Mouse (Mus musculus) urinary bladder, postnatal 14 days (tissue): Measurements from ENCODE around the gene Rpap2.

Experiments
- DNase-seq: peaks from one replicate; pipeline ENCODE4 v3.0.0; 2021; ENCODE audit warnings: low spot score

Rpap2 gene

DNA sequence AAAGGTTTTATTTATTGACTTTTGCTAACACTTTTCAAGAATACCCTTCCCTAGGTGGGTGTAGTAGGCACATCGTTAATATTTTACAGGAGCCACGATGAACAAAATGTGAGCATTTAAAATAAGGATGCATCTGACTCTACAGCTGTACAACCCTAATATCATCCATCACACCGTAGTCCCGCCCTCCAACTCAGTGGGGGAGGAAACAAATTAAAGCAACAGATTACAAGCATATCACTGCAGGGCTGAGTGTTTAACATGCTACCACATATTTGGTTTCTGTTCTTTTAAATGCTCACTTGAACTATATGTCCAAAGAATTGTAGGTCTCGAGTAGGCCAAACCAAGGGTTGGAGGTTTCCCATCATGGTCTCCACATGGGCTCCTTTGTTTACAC, 90.0 kb downstream of the Rpap2 start:
- no peak for DNase-seq

- DNase-seq: peak; percentile 61
Measured at GRCm38 (mm10) chr5:107687592-107688498, 90.7 kb downstream of the Rpap2 start.

GRCm38 (mm10) chr5:107688499-107688866, 91.3 kb downstream of the Rpap2 start:
- DNase-seq: peak; percentile 6

- no peak for DNase-seq
Measured at GRCm38 (mm10) chr5:107695019-107695418, 97.8 kb downstream of the Rpap2 start.

DNA sequence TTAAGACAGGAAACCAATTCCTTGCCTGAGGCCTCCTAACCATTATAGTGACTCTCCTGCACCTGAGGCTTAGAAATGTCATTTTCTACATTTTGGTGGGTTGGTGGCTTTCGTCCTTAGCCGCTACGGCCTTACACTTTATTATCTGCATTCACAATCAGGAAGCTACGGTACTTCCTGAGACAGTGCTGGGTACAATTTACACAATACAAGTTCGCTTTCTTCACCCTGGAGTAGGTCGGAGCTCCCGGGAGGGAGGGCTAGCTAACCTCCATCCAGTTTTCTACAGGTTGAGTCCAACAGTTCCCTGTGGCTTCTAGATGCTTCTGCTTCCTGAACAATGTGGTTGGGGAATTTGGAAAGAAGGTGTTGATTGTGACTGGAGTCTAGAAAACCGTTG, 101.7 kb downstream of the Rpap2 start:
- no peak for DNase-seq

DNA sequence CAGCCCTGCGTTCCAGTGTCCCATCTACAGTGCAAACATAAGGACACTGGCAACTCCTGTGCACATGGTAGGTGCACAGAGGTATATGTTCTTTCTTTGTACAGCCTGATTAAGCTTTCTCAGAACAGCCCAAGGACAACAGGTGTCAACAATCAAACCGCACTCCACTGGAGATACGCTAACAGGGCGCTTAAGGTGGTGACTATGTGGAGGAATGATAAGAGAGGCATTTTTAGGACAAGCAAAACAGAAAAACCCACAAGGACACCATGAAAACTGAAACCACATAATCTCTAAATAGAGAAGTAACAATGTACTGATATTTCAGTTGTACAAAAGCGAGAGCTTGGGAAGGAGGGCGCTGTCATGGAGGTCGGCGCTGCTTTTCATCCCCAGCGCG, 103.7 kb downstream of the Rpap2 start:
- no peak for DNase-seq

GRCm38 (mm10) chr5:107701658-107702057, 104.5 kb downstream of the Rpap2 start:
- DNase-seq: no peak

- DNase-seq: no peak
Measured at GRCm38 (mm10) chr5:107703207-107703763, 106.1 kb downstream of the Rpap2 start.

DNA sequence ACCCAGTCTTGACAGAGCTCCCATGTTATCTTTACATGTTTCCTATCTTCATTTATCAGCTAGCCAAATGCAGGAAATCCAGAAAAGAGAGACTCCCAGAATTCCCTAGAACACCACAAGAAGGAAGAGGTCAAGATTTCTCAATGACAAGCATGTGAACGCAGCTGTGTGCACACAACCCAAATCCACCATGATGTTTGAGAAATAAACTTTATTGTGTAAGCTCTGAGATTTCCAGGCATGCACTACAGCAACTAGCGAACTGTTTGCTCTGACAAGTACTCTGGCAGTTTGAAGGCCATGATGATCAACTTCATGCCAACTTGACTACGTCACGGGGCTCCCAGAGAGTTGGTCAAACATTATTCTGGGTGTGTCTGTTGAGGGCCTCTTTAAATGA, 108.6 kb downstream of the Rpap2 start:
- DNase-seq: no peak

GRCm38 (mm10) chr5:107706262-107706661, 109.1 kb downstream of the Rpap2 start:
- DNase-seq: no peak

DNA sequence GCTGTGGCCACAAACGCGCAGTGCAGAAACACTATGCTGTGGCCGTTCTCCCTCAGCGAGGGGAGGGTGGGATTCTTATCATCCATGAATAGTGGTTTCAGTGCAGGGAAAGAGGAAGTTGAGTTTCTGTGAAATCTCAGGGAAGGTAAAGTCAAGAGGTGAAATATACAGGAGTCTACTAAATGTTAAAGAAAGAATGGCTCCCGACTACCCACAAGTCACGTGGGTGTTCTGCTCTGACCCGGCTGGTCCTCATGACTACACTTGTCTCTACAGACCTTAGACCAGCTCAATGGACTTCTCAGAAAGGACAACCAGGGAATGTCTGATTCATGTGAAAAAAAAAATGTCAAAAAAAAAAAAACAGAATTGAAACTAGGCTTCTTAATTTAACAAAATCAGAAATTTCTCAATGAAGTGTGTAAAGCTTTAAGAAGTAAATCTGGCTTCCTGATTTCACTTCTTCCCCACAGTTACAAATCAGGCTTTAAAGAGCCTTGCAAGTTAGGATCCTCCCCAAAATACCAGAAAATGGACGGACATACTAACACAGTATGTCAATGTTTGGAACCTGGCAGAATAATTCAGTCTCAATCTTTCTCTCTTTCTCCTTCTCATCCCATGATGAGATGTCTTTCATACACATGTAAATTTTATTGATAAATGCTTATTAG, 111.1 kb downstream of the Rpap2 start:
- no peak for DNase-seq
